Mouse (Mus musculus) liver, embryonic 13.5 days (tissue): ENCODE data around the gene Gsn. TPM values are rescaled to one million over a fixed set of nuclear protein-coding genes. Genes with fewer than 3 reads are reported as not detected.

Experiments
- ATAC-seq: fragments of 200-750 bp; cut with Nextera tagmentation; 2 replicates; pipeline ENCODE4 v1.8.0; 2017; ENCODE audit warnings: low read depth, mild to moderate bottlenecking, moderate number of reproducible peaks, moderate library complexity
- DNase-seq: peaks from one replicate; pipeline ENCODE4 v3.0.0; 2022
- H3K27ac ChIP-seq: fragments of 300-500 bp; sonication (generic); 2 replicates; pipeline ENCODE4 v1.5.1; 2015; ENCODE audit warnings: moderate library complexity, mild to moderate bottlenecking, inconsistent platforms
- H3K27me3 ChIP-seq: fragments of 300-500 bp; sonication (generic); 2 replicates; pipeline ENCODE4 v1.6.1; 2015; ENCODE audit warnings: mild to moderate bottlenecking, inconsistent platforms
- H3K36me3 ChIP-seq: fragments of 300-500 bp; sonication (generic); 2 replicates; pipeline ENCODE4 v1.6.1; 2015; ENCODE audit warnings: mild to moderate bottlenecking, inconsistent platforms
- H3K4me1 ChIP-seq: fragments of 300-500 bp; sonication (generic); replicated peaks from 2 replicates; pipeline ENCODE4 v1.6.1; 2015; ENCODE audit warnings: inconsistent platforms
- H3K4me2 ChIP-seq: fragments of 300-500 bp; sonication (generic); 2 replicates; pipeline ENCODE4 v1.6.1; 2015; ENCODE audit warnings: inconsistent platforms, mild to moderate bottlenecking, moderate library complexity
- H3K4me3 ChIP-seq: fragments of 300-500 bp; sonication (generic); replicated peaks from 2 replicates; pipeline ENCODE4 v1.5.1; 2015; ENCODE audit warnings: mild to moderate bottlenecking, inconsistent platforms
- H3K9ac ChIP-seq: fragments of 300-500 bp; sonication (generic); 2 replicates; pipeline ENCODE4 v1.6.1; 2015; ENCODE audit warnings: mild to moderate bottlenecking, inconsistent platforms
- H3K9me3 ChIP-seq: fragments of 300-500 bp; sonication (generic); replicated peaks from 2 replicates; pipeline ENCODE4 v1.6.1; 2016; ENCODE audit warnings: inconsistent platforms
- WGBS: fragments of 180-500 bp; shearing (Covaris S2); methylation state at CpG from one replicate; pipeline ENCODE4 v1.1.7; 2015; ENCODE audit not compliant: insufficient replicate concordance; 5-methylcytosine and 5-hydroxymethylcytosine counted together
- polyA plus RNA-seq: library from polyadenylated mRNA; unstranded; fragments of >200 nt; fragmentation: Nextera tagmentation; extraction: Ambion mirVana; gene quantifications from 2 replicates; pipeline ENCODE4 v1.2.1, GENCODE M21; 2015

Gsn gene
- polyA plus RNA-seq, result 77.4 and 92.5 TPM in 2 replicates

GRCm38 (mm10) chr2:35255885-35256833, at the start of gene Gsn:
Gene Gsn (plus strand): TSS chr2:35256380.
- H3K4me3 ChIP-seq, result peak within 1 kb of the TSS; percentile 55
- H3K27ac ChIP-seq, result no peak within 1 kb of the TSS
- 5% methylated on average over 50 of the region's 54 CpGs for WGBS
- peak within 1 kb of the TSS; percentile 76 for H3K4me2 ChIP-seq
- H3K9me3 ChIP-seq, result no peaks in the 10 kb centered on the region
- no peaks in the 10 kb centered on the region for H3K36me3 ChIP-seq
- peaks cover 37% of the 10 kb centered on the region for H3K27me3 ChIP-seq
- peak; percentile 68 for DNase-seq
- H3K4me1 ChIP-seq, result peaks cover 28% of the 10 kb centered on the region
- ATAC-seq, result peak; percentile 95
- H3K9ac ChIP-seq, result peak within 1 kb of the TSS; percentile 60

DNA sequence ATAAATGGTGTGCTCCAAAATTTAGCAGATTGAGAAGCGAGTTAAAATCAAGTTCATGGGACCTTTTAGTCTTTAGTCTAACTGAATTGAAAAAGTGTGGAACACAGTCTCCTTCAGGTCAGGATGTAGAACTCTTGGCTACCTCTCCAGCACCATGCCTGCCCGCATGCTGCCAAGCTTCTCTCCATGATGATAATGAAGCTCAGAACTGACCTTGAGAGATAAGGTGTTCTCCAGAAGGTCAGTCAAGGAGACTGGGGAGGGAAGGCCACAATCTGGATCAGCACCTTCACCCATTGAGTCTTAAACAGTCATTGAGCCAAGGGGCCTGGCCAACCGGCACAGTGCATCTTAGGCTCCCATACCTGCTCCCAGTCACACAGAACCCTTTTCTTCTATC, 49.4 kb upstream of the Gsn start:
- Histone ChIP-seq H3K9me3 (no peaks in the 10 kb centered on the region), H3K36me3 (no peaks in the 10 kb centered on the region), H3K4me3 (no peak overlapping the region), H3K4me2 (no peak overlapping the region), H3K9ac (no peak overlapping the region), H3K27ac (no peak overlapping the region), H3K4me1 (peaks cover 10% of the 10 kb centered on the region), H3K27me3 (0 out of 2 replicates have a peak, but pooled peaks cover 6% of the 10 kb centered on the region)
- 50% methylated on average over 3 of the region's 3 CpGs for WGBS
- DNase-seq (no peak), ATAC-seq (no peak)

DNA sequence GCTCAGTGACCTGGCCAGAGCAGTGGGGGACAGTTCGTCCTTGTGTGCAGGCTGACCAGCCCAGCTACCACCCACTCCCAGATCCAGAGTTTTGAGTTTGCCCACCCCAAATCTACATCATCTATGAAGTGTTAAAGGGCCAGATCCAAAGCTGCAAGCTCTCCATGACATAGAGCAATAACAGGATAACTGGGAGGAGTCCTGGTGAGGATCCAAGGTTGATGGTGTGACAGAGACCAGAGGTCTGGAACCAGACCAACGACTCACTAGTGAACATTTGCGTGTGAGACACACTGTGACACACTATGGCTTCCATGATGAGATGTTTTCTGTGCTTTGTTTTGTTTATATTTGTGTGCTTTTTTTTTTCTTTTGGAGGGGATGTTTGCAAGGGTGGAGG, 48.1 kb upstream of the Gsn start:
- no peak for DNase-seq
- WGBS, result 67% methylated on average over 3 of the region's 3 CpGs
- H3K9ac ChIP-seq, result no peak overlapping the region
- H3K36me3 ChIP-seq, result no peaks in the 10 kb centered on the region
- no peak for ATAC-seq
- H3K4me2 ChIP-seq, result no peak overlapping the region
- H3K4me1 ChIP-seq, result peaks cover 9% of the 10 kb centered on the region
- H3K4me3 ChIP-seq, result no peak overlapping the region
- H3K27ac ChIP-seq, result no peak overlapping the region
- no peaks in the 10 kb centered on the region for H3K9me3 ChIP-seq
- H3K27me3 ChIP-seq, result 0 out of 2 replicates have a peak, but pooled peaks cover 6% of the 10 kb centered on the region

GRCm38 (mm10) chr2:35208931-35209665, 47.1 kb upstream of the Gsn start:
- H3K4me2 ChIP-seq, result no peak overlapping the region
- H3K9me3 ChIP-seq, result no peaks in the 10 kb centered on the region
- no peak overlapping the region for H3K4me3 ChIP-seq
- H3K27me3 ChIP-seq, result 0 out of 2 replicates have a peak, but pooled peaks cover 3% of the 10 kb centered on the region
- H3K4me1 ChIP-seq, result peaks cover 19% of the 10 kb centered on the region
- H3K9ac ChIP-seq, result no peak overlapping the region
- DNase-seq (no peak), ATAC-seq (no peak)
- H3K36me3 ChIP-seq, result no peaks in the 10 kb centered on the region
- WGBS, result 42% methylated on average over 8 of the region's 8 CpGs
- H3K27ac ChIP-seq, result no peak overlapping the region

GRCm38 (mm10) chr2:35211681-35212080, 44.5 kb upstream of the Gsn start:
- Histone ChIP-seq H3K27me3 (peaks cover 8% of the 10 kb centered on the region; the same call in 1 of the 2 replicates), H3K4me2 (no peak overlapping the region), H3K9ac (no peak overlapping the region), H3K4me3 (no peak overlapping the region), H3K27ac (no peak overlapping the region), H3K9me3 (no peaks in the 10 kb centered on the region), H3K4me1 (peaks cover 25% of the 10 kb centered on the region), H3K36me3 (no peaks in the 10 kb centered on the region)
- 50% methylated on average over 3 of the region's 3 CpGs for WGBS
- ATAC-seq (no peak), DNase-seq (no peak)

GRCm38 (mm10) chr2:35213345-35213910, 42.8 kb upstream of the Gsn start:
- no peak overlapping the region for H3K27ac ChIP-seq
- ATAC-seq, result peak; percentile 72
- H3K9me3 ChIP-seq, result no peaks in the 10 kb centered on the region
- no peak overlapping the region for H3K4me3 ChIP-seq
- no peaks in the 10 kb centered on the region for H3K36me3 ChIP-seq
- DNase-seq, result peak; percentile 21
- H3K4me1 ChIP-seq, result peaks cover 18% of the 10 kb centered on the region
- no peak overlapping the region for H3K9ac ChIP-seq
- peak overlapping the region; percentile 41 for H3K4me2 ChIP-seq
- 21% methylated on average over 12 of the region's 12 CpGs for WGBS
- peaks cover 8% of the 10 kb centered on the region; the same call in 1 of the 2 replicates for H3K27me3 ChIP-seq

- H3K27ac ChIP-seq, result no peak overlapping the region
- no peak overlapping the region for H3K4me3 ChIP-seq
- peak; percentile 54 for DNase-seq
- WGBS, result 12% methylated on average over 12 of the region's 12 CpGs
- H3K4me1 ChIP-seq, result peaks cover 18% of the 10 kb centered on the region
- H3K36me3 ChIP-seq, result no peaks in the 10 kb centered on the region
- no peak overlapping the region for H3K4me2 ChIP-seq
- ATAC-seq, result peak; percentile 33; the same call in 1 of the 2 replicates
- no peak overlapping the region for H3K9ac ChIP-seq
- no peaks in the 10 kb centered on the region for H3K9me3 ChIP-seq
- peaks cover 8% of the 10 kb centered on the region; the same call in 1 of the 2 replicates for H3K27me3 ChIP-seq
Measured at GRCm38 (mm10) chr2:35214881-35215358, 41.3 kb upstream of the Gsn start.

- DNase-seq (no peak), ATAC-seq (no peak)
- Histone ChIP-seq H3K4me3 (no peak overlapping the region), H3K9ac (no peak overlapping the region), H3K36me3 (no peaks in the 10 kb centered on the region), H3K27ac (no peak overlapping the region), H3K4me1 (peaks cover 18% of the 10 kb centered on the region), H3K27me3 (peaks cover 8% of the 10 kb centered on the region; the same call in 1 of the 2 replicates), H3K4me2 (no peak overlapping the region), H3K9me3 (no peaks in the 10 kb centered on the region)
- WGBS, result 84% methylated on average over 14 of the region's 14 CpGs
Measured at GRCm38 (mm10) chr2:35215363-35215762, 40.8 kb upstream of the Gsn start.

- peaks cover 18% of the 10 kb centered on the region for H3K4me1 ChIP-seq
- no peak overlapping the region for H3K4me3 ChIP-seq
- peaks cover 8% of the 10 kb centered on the region; the same call in 1 of the 2 replicates for H3K27me3 ChIP-seq
- H3K36me3 ChIP-seq, result no peaks in the 10 kb centered on the region
- no peak overlapping the region for H3K4me2 ChIP-seq
- H3K9ac ChIP-seq, result no peak overlapping the region
- no peak for ATAC-seq
- no peak overlapping the region for H3K27ac ChIP-seq
- DNase-seq, result no peak
- 47% methylated on average over 2 of the region's 2 CpGs for WGBS
- no peaks in the 10 kb centered on the region for H3K9me3 ChIP-seq
Measured at GRCm38 (mm10) chr2:35216701-35217100, 39.5 kb upstream of the Gsn start.

GRCm38 (mm10) chr2:35218736-35219135, 37.4 kb upstream of the Gsn start:
- H3K27me3 ChIP-seq, result peaks cover 8% of the 10 kb centered on the region; the same call in 1 of the 2 replicates
- H3K9me3 ChIP-seq, result no peaks in the 10 kb centered on the region
- DNase-seq, result no peak
- H3K4me1 ChIP-seq, result peaks cover 9% of the 10 kb centered on the region
- no peaks in the 10 kb centered on the region for H3K36me3 ChIP-seq
- H3K27ac ChIP-seq, result no peak overlapping the region
- 67% methylated on average over 3 of the region's 3 CpGs for WGBS
- no peak overlapping the region for H3K9ac ChIP-seq
- ATAC-seq, result no peak
- H3K4me3 ChIP-seq, result no peak overlapping the region
- H3K4me2 ChIP-seq, result no peak overlapping the region
